Mouse (Mus musculus) R1 (cell line): Measurements from ENCODE around the gene Ercc6.

Experiments used
- DNase-seq: peaks from one replicate; pipeline ENCODE4 v3.0.0-alpha.2; 2018; ENCODE audit warnings: low read depth, low spot score

Ercc6 gene

GRCm38 (mm10) chr14:32518543-32518942 is 5.2 kb downstream of the Ercc6 start:
- no peak for DNase-seq

GRCm38 (mm10) chr14:32520400-32520926 is 7.1 kb downstream of the Ercc6 start:
- DNase-seq, result no peak

GRCm38 (mm10) chr14:32522336-32522735 is 9.0 kb downstream of the Ercc6 start:
- DNase-seq, result no peak

GRCm38 (mm10) chr14:32524071-32524470 is 10.8 kb downstream of the Ercc6 start:
- no peak for DNase-seq

- DNase-seq, result peak; percentile 55
Measured at GRCm38 (mm10) chr14:32525996-32526705, 12.8 kb downstream of the Ercc6 start.

GRCm38 (mm10) chr14:32527211-32527610 is 13.9 kb downstream of the Ercc6 start:
- DNase-seq, result no peak

- DNase-seq, result no peak
Measured at GRCm38 (mm10) chr14:32529036-32529435, 15.7 kb downstream of the Ercc6 start.

- peak; percentile 62 for DNase-seq
Measured at GRCm38 (mm10) chr14:32530896-32531295, 17.6 kb downstream of the Ercc6 start.

- no peak for DNase-seq
Measured at GRCm38 (mm10) chr14:32531371-32531770, 18.1 kb downstream of the Ercc6 start.

- peak; percentile 29 for DNase-seq
Measured at GRCm38 (mm10) chr14:32532381-32533147, 19.2 kb downstream of the Ercc6 start.

- DNase-seq, result no peak
Measured at GRCm38 (mm10) chr14:32533148-32533520, 19.8 kb downstream of the Ercc6 start.

GRCm38 (mm10) chr14:32533656-32534055 is 20.3 kb downstream of the Ercc6 start:
- DNase-seq, result no peak

GRCm38 (mm10) chr14:32534137-32534536 is 20.8 kb downstream of the Ercc6 start:
- DNase-seq, result peak; percentile 56

- DNase-seq, result no peak
Measured at GRCm38 (mm10) chr14:32536763-32537162, 23.4 kb downstream of the Ercc6 start.

- DNase-seq, result no peak
Measured at GRCm38 (mm10) chr14:32538115-32538514, 24.8 kb downstream of the Ercc6 start.

GRCm38 (mm10) chr14:32543075-32543474 is 29.8 kb downstream of the Ercc6 start:
- DNase-seq, result peak; percentile 44

- no peak for DNase-seq
Measured at GRCm38 (mm10) chr14:32546676-32547075, 33.4 kb downstream of the Ercc6 start.

GRCm38 (mm10) chr14:32551854-32552253 is 38.5 kb downstream of the Ercc6 start:
- no peak for DNase-seq

- DNase-seq, result peak; percentile 34
Measured at GRCm38 (mm10) chr14:32553198-32553903, 40.0 kb downstream of the Ercc6 start.

- no peak for DNase-seq
Measured at GRCm38 (mm10) chr14:32554860-32555526, 41.7 kb downstream of the Ercc6 start.

- DNase-seq, result no peak
Measured at GRCm38 (mm10) chr14:32561428-32561827, 48.1 kb downstream of the Ercc6 start.

GRCm38 (mm10) chr14:32563661-32564060 is 50.3 kb downstream of the Ercc6 start:
- DNase-seq, result no peak
